Mouse (Mus musculus) kidney, postnatal 0 days (tissue): ENCODE data around the gene Kif27. TPM values are rescaled to one million over a fixed set of nuclear protein-coding genes. Genes with fewer than 3 reads are reported as not detected.
A peak's percentile ranks its signal among the peaks of the same experiment; 100 is the strongest.
"Not testable (repeated sequence)": the region's sequence is repeated elsewhere in the genome, so short reads cannot be mapped to it uniquely, and the experiment has no call there.

Source experiments
- ATAC-seq: fragments of 200-750 bp; cut with Nextera tagmentation; replicated peaks from 2 replicates; pipeline ENCODE4 v1.8.0; 2017; ENCODE audit warnings: low read depth, moderate number of reproducible peaks, moderate TSS enrichment, moderate library complexity; ENCODE audit not compliant: low FRiP score
- DNase-seq: peaks from one replicate; pipeline ENCODE4 v3.0.0-alpha.2; 2016; ENCODE audit warnings: low spot score
- H3K27ac ChIP-seq: fragments of 300-500 bp; sonication (generic); 2 replicates; pipeline ENCODE4 v1.5.1; 2014; ENCODE audit warnings: mild to moderate bottlenecking
- H3K27me3 ChIP-seq: fragments of 300-500 bp; sonication (generic); 2 replicates; pipeline ENCODE4 v1.6.1; 2014; ENCODE audit warnings: low read length, mixed read lengths; ENCODE audit not compliant: insufficient read depth
- H3K36me3 ChIP-seq: fragments of 300-500 bp; sonication (generic); 2 replicates; pipeline ENCODE4 v1.6.1; 2014; ENCODE audit warnings: low read length, mixed read lengths; ENCODE audit not compliant: insufficient read depth
- H3K4me1 ChIP-seq: fragments of 300-500 bp; sonication (generic); replicated peaks from 2 replicates; pipeline ENCODE4 v1.6.1; 2014; ENCODE audit warnings: antibody characterized with exemption, low read length, mixed read lengths; ENCODE audit not compliant: insufficient read depth
- H3K4me2 ChIP-seq: fragments of 300-500 bp; sonication (generic); 2 replicates; pipeline ENCODE4 v1.6.1; 2014; ENCODE audit warnings: mild to moderate bottlenecking, low read length, moderate library complexity, mixed read lengths
- H3K4me3 ChIP-seq: fragments of 300-500 bp; sonication (generic); replicated peaks from 2 replicates; pipeline ENCODE4 v1.5.1; 2014; ENCODE audit warnings: low read depth, low read length
- H3K9ac ChIP-seq: fragments of 300-500 bp; sonication (generic); 2 replicates; pipeline ENCODE4 v1.6.1; 2014; ENCODE audit warnings: low read depth, low read length
- H3K9me3 ChIP-seq: fragments of 300-500 bp; sonication (generic); replicated peaks from 2 replicates; pipeline ENCODE4 v1.6.1; 2016; ENCODE audit warnings: low read length, inconsistent platforms, mixed read lengths
- CTCF ChIP-seq: IDR thresholded peaks from 2 replicates; pipeline ENCODE4 v1.5.1; 2016; ENCODE audit warnings: antibody characterized with exemption, low read depth, mild to moderate bottlenecking, moderate library complexity
- WGBS: fragments of 180-500 bp; shearing (Covaris S2); extraction: QIAGEN DNeasy Blood & Tissue Kit; methylation state at CpG from one replicate; pipeline ENCODE4 v1.1.7; 2014; 5-methylcytosine and 5-hydroxymethylcytosine counted together
- polyA plus RNA-seq: library from polyadenylated mRNA; unstranded; fragments of >200 nt; fragmentation: Nextera tagmentation; extraction: Ambion mirVana; gene quantifications from 2 replicates; pipeline ENCODE4 v1.2.1, GENCODE M21; 2015

Gene Kif27
- polyA plus RNA-seq, 1 experiment from 2014 or later: 0.55 TPM

- Histone ChIP-seq H3K9ac (peak overlapping the region; percentile 100), H3K4me2 (peak overlapping the region; percentile 75), H3K4me3 (peak overlapping the region; percentile 84), H3K4me1 (no peaks in the 10 kb centered on the region), H3K36me3 (peaks cover 16% of the 10 kb centered on the region), H3K27ac (peak overlapping the region; percentile 93; the same call in 1 of the 2 replicates), H3K9me3 (no peaks in the 10 kb centered on the region), H3K27me3 (no peaks in the 10 kb centered on the region)
- under 1% methylated on average over 11 of the region's 11 CpGs for WGBS
- DNase-seq (no peak), ATAC-seq (no peak)
- no peak for TF ChIP-seq CTCF
Measured at GRCm38 (mm10) chr13:58400576-58400975, 41.7 kb upstream of the Kif27 start.

- DNase-seq (no peak), ATAC-seq (no peak)
- no peak overlapping the region for H3K4me2 ChIP-seq
- no peaks in the 10 kb centered on the region for H3K9me3 ChIP-seq
- no peaks in the 10 kb centered on the region for H3K4me1 ChIP-seq
- no peak overlapping the region for H3K9ac ChIP-seq
- H3K27me3 ChIP-seq: no peaks in the 10 kb centered on the region
- no peak overlapping the region for H3K27ac ChIP-seq
- peaks cover 34% of the 10 kb centered on the region for H3K36me3 ChIP-seq
- 77% methylated on average over 13 of the region's 13 CpGs for WGBS
- no peak for TF ChIP-seq CTCF
- H3K4me3 ChIP-seq: no peak overlapping the region
Measured at GRCm38 (mm10) chr13:58397651-58398050, 38.7 kb upstream of the Kif27 start.

GRCm38 (mm10) chr13:58394392-58394791 lies 35.5 kb upstream of the Kif27 start:
- H3K4me3 ChIP-seq, H3K27ac ChIP-seq, H3K27me3 ChIP-seq, DNase-seq, H3K4me2 ChIP-seq, H3K9ac ChIP-seq, H3K9me3 ChIP-seq, H3K4me1 ChIP-seq: not testable (repeated sequence)
- peak; percentile 34; the same call in 1 of the 2 replicates for ATAC-seq
- peaks cover 44% of the 10 kb centered on the region for H3K36me3 ChIP-seq
- 79% methylated on average over 11 of the region's 11 CpGs for WGBS

GRCm38 (mm10) chr13:58389324-58389951 lies 30.5 kb upstream of the Kif27 start:
- Histone ChIP-seq H3K4me1 (0 out of 2 replicates have a peak, but pooled peaks cover 5% of the 10 kb centered on the region), H3K9ac (no peak overlapping the region), H3K27me3 (no peaks in the 10 kb centered on the region), H3K36me3 (peaks cover 22% of the 10 kb centered on the region; the same call in 1 of the 2 replicates), H3K4me2 (no peak overlapping the region), H3K4me3 (no peak overlapping the region), H3K9me3 (no peaks in the 10 kb centered on the region), H3K27ac (no peak overlapping the region)
- WGBS: 82% methylated on average over 2 of the region's 2 CpGs
- ATAC-seq: no peak
- no peak for TF ChIP-seq CTCF
- no peak for DNase-seq

- DNase-seq (no peak), ATAC-seq (0 out of 2 replicates have a peak, but pooled peaks have one; percentile 23)
- Histone ChIP-seq H3K4me2 (no peak overlapping the region), H3K4me1 (0 out of 2 replicates have a peak, but pooled peaks cover 5% of the 10 kb centered on the region), H3K36me3 (peaks cover 15% of the 10 kb centered on the region; the same call in 1 of the 2 replicates), H3K9ac (no peak overlapping the region), H3K27ac (no peak overlapping the region), H3K27me3 (no peaks in the 10 kb centered on the region), H3K4me3 (no peak overlapping the region), H3K9me3 (no peaks in the 10 kb centered on the region)
- TF ChIP-seq CTCF: no peak
- WGBS: 37% methylated on average over 3 of the region's 3 CpGs
Measured at GRCm38 (mm10) chr13:58388379-58388778, 29.5 kb upstream of the Kif27 start.

DNA sequence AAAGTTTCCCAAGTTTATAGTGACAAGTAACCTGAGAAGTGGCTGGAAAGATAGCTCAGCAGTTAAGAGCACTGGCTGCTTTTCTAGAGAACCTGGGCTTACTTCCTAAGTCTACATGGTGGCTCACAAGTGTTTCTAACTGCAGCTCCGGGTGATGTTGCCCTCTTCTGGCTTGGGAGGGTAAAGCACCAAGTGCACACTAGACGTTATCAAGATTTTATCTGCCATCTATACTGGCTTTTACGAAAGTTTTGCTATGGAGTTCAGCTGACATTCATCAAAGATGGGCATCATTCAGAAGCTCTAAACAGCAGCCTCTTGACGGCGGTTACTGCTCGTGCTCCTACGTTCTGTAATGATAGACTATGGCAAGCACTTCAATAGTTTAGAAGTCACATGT lies 29.0 kb upstream of the Kif27 start:
- H3K27ac ChIP-seq: no peak overlapping the region
- 8% methylated on average over 7 of the region's 7 CpGs for WGBS
- H3K36me3 ChIP-seq: peaks cover 13% of the 10 kb centered on the region; the same call in 1 of the 2 replicates
- H3K4me1 ChIP-seq: 0 out of 2 replicates have a peak, but pooled peaks cover 5% of the 10 kb centered on the region
- DNase-seq: peak; percentile 93
- H3K4me2 ChIP-seq: no peak overlapping the region
- H3K9ac ChIP-seq: no peak overlapping the region
- H3K9me3 ChIP-seq: no peaks in the 10 kb centered on the region
- H3K4me3 ChIP-seq: no peak overlapping the region
- TF ChIP-seq CTCF: peak; percentile 91
- no peaks in the 10 kb centered on the region for H3K27me3 ChIP-seq
- peak; percentile 58 for ATAC-seq
